Mouse (Mus musculus): ENCODE measurements around the gene Exosc10. TPM values are rescaled to one million over a fixed set of nuclear protein-coding genes. Genes with fewer than 3 reads are reported as not detected.

Gene Exosc10
- 34.8 and 37.4 TPM in 2 replicates for polyA plus RNA-seq (2021; fragmentation: Nextera tagmentation)
- long read RNA-seq, experiment 1, transcript Exosc10-201 (25 exons, 2,790 nt): major isoform, 7 of 25 reads
- long read RNA-seq, experiment 1, partial matches to known transcripts: 13 of 25 reads
- long read RNA-seq, experiment 1, other reads (novel, unspliced or antisense): 3 of 25 reads
- long read RNA-seq, experiment 2, transcript Exosc10-201 (25 exons, 2,790 nt): major isoform, 86 of 172 reads
- long read RNA-seq, experiment 2, transcript Exosc10-203 (25 exons, 2,816 nt): minor isoform, 7 of 172 reads
- long read RNA-seq, experiment 2, transcript Exosc10-202 (24 exons, 2,682 nt): minor isoform, 10 of 172 reads
- long read RNA-seq, experiment 2, partial matches to known transcripts: 41 of 172 reads
- long read RNA-seq, experiment 2, other reads (novel, unspliced or antisense): 27 of 172 reads

DNA sequence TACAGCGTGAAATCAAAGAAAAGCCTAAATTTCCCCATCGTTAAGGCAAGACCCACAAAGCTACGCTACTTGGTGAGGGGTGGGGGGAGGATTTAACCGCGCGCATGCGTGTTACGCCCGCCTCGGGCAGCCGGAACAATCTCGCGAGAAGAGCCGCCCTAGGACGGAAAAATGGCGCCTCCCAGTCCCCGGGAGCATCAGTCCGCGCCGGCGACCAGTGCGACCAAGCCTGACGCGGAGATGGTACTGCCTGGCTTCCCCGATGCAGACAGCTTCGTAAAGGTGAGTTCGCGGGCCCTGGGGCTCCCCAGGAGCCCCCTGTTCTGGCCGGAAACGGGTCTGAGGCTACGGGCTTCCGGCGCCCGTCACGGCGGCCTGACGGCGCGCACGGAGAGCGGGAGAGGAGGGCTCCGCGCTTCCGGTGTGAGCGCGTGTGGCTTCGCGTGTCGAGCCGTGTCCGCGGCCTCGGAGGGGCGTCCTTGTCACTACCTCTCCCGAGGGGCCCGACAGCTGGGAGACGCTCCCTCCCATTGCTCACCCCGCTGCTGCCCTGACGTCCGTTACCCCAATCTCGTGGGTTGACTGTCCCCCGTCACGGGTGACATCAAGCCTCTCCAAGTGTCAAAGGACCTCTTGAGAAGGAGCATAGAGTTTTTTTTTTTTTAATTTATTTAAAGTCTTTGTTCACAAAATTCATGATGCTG is at the start of gene Exosc10:
Gene Exosc10, plus strand, starts transcription at position 133 of the 704 bp plus-strand sequence.

DNA sequence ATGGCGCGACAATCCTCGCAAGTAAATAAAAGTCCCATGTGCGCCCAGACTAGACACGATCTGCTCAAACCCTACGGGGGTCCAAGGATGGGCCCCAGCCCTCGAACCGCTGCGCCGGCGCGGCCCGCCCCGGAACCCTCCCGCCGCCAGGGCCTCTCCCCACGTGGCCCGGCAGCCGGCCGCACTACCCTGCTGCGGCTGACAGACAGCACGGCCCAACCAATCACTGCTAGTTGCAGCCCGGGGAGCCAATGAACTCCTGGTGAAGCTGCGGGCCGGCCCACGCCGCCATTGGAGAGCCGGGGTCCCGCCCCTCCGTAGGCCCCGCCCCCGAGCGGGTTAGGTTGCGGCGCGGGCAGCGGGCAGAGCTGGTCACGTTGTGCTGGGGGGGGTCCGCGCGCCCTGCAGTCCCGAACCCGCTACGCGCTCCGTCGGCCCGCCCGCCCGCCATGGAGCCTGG is 33.0 kb downstream of the Exosc10 start, which contains the start of gene Srm:
Gene Srm, plus strand, starts transcription at position 333 of the 460 bp plus-strand sequence.

DNA sequence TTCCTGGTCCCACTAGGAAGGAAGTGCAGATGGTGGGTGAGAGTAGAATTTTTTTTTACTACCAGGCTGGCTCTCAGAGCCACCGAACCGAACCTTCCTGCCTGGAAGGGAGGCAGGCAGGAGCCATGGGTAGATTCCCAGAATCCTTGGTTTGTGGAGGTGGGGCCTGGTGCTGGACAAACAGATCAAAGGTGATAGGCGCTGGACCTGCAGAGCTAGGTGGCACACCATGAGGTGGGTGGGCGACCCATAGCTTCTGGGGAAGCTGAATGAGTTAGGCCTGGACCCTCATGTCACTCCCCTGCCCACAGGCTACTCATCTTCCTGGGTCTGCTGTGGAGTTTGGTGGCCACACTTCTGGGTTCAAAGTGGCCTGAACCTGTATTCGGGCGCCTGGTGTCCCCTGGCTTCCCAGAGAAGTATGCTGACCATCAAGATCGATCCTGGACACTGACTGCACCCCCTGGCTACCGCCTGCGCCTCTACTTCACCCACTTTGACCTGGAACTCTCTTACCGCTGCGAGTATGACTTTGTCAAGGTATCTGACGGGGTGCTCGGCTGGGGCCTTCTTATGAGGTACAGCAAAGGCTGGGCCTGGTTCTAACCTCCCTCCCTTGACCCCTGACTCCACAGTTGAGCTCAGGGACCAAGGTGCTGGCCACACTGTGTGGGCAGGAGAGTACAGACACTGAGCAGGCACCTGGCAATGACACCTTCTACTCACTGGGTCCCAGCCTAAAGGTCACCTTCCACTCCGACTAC is 44.3 kb downstream of the Exosc10 start, which contains the start of gene Masp2:
Gene Masp2, plus strand, starts transcription at position 198 of the 764 bp plus-strand sequence.

DNA sequence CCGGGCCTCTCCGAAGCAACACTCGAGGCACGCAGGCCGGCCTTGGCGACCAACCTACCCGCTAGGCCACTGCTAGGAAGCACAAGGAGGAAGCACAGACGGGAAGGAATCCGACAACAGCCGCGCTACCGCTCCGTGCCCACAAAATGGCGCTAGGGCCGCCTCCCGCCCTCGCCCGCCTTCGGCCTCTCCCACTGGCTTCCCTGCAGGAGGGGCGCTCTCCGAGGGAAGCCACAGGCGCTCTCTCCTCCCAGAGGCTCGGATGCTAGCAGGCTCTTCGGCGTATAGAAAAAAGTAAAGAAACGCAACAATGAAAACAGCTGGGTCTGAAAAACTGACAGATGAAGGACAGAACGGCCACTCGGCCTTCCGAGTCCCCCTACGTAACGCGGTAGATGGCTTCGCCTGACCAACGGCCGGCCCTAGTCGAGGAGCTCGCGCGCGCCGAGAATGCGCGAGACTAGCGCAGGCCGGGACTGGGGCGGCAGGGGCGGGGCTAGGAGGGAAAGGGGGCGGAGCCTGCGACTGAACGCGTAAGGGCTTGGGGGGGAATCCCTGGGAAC is 68.5 kb downstream of the Exosc10 start, which contains the start of gene Tardbp:
Gene Tardbp, minus strand, starts transcription at position 397 of the 563 bp plus-strand sequence.

Other genes with a start within 250 kb of the Exosc10 start
- 4.4 and 5.7 TPM in 2 replicates for gene Ubiad1, start 113.7 kb upstream of the Exosc10 start, polyA plus RNA-seq (2021; fragmentation: Nextera tagmentation)
- gene Mtor, start 109.8 kb upstream of the Exosc10 start, polyA plus RNA-seq (2021; fragmentation: Nextera tagmentation): 19.7 and 23.0 TPM in 2 replicates
- gene Angptl7, start 58.0 kb upstream of the Exosc10 start, polyA plus RNA-seq (2021; fragmentation: Nextera tagmentation): 0.09 and 0.30 TPM in 2 replicates
- gene Srm, start 33.1 kb downstream of the Exosc10 start, polyA plus RNA-seq (2021; fragmentation: Nextera tagmentation): 83.7 and 83.8 TPM in 2 replicates
- not detected in 2 replicates for gene Masp2, start 44.1 kb downstream of the Exosc10 start, polyA plus RNA-seq (2021; fragmentation: Nextera tagmentation)
- 32.0 and 33.6 TPM in 2 replicates for gene Tardbp, start 68.6 kb downstream of the Exosc10 start, polyA plus RNA-seq (2021; fragmentation: Nextera tagmentation)
- not detected in 2 replicates for gene Gm572, start 84.9 kb downstream of the Exosc10 start, polyA plus RNA-seq (2021; fragmentation: Nextera tagmentation)
- 0.31 and 0.40 TPM in 2 replicates for gene Casz1, start 246.0 kb downstream of the Exosc10 start, polyA plus RNA-seq (2021; fragmentation: Nextera tagmentation)